Mouse (Mus musculus) kidney, embryonic 14.5 days (tissue): ENCODE data around the gene Tmem143. TPM values are rescaled to one million over a fixed set of nuclear protein-coding genes. Genes with fewer than 3 reads are reported as not detected.

Experiments
- ATAC-seq: fragments of 200-750 bp; cut with Nextera tagmentation; 2 replicates; pipeline ENCODE4 v1.8.0; 2017; ENCODE audit warnings: moderate number of reproducible peaks, mild to moderate bottlenecking, moderate TSS enrichment, moderate library complexity; ENCODE audit not compliant: low FRiP score, low TSS enrichment
- H3K27ac ChIP-seq: fragments of 300-500 bp; sonication (generic); 2 replicates; pipeline ENCODE4 v1.5.1; 2014; ENCODE audit warnings: low read depth, mild to moderate bottlenecking, low read length, moderate library complexity, mixed read lengths
- H3K27me3 ChIP-seq: fragments of 300-500 bp; sonication (generic); 2 replicates; pipeline ENCODE4 v1.6.1; 2014; ENCODE audit warnings: mild to moderate bottlenecking, low read length; ENCODE audit not compliant: control insufficient read depth, insufficient read depth
- H3K36me3 ChIP-seq: fragments of 300-500 bp; sonication (generic); 2 replicates; pipeline ENCODE4 v1.6.1; 2014; ENCODE audit warnings: low read length, mixed read lengths; ENCODE audit not compliant: control insufficient read depth, insufficient read depth
- H3K4me1 ChIP-seq: fragments of 300-500 bp; sonication (generic); 2 replicates; pipeline ENCODE4 v1.6.1; 2014; ENCODE audit warnings: low read length, mixed read lengths; ENCODE audit not compliant: control insufficient read depth, insufficient read depth
- H3K4me2 ChIP-seq: fragments of 300-500 bp; sonication (generic); replicated peaks from 2 replicates; pipeline ENCODE4 v1.6.1; 2014; ENCODE audit warnings: low read depth, mild to moderate bottlenecking, low read length
- H3K4me3 ChIP-seq: fragments of 300-500 bp; sonication (generic); 2 replicates; pipeline ENCODE4 v1.5.1; 2014; ENCODE audit warnings: mild to moderate bottlenecking, low read length
- H3K9ac ChIP-seq: fragments of 300-500 bp; sonication (generic); 2 replicates; pipeline ENCODE4 v1.6.1; 2014; ENCODE audit warnings: low read depth, mild to moderate bottlenecking, low read length, moderate library complexity
- H3K9me3 ChIP-seq: fragments of 300-500 bp; sonication (generic); 2 replicates; pipeline ENCODE4 v1.6.1; 2016; ENCODE audit warnings: low read length; ENCODE audit not compliant: control insufficient read depth
- WGBS: fragments of 180-500 bp; shearing (Covaris S2); extraction: QIAGEN DNeasy Blood & Tissue Kit; methylation state at CpG from one replicate; pipeline ENCODE4 v1.1.7; 2014; 5-methylcytosine and 5-hydroxymethylcytosine counted together
- polyA plus RNA-seq: library from polyadenylated mRNA; unstranded; fragments of >200 nt; fragmentation: Nextera tagmentation; extraction: Ambion mirVana; gene quantifications from 2 replicates; pipeline ENCODE4 v1.2.1, GENCODE M21; 2014

The Tmem143 gene
- polyA plus RNA-seq, 1 experiment from 2014 or later: 4.5 TPM

DNA sequence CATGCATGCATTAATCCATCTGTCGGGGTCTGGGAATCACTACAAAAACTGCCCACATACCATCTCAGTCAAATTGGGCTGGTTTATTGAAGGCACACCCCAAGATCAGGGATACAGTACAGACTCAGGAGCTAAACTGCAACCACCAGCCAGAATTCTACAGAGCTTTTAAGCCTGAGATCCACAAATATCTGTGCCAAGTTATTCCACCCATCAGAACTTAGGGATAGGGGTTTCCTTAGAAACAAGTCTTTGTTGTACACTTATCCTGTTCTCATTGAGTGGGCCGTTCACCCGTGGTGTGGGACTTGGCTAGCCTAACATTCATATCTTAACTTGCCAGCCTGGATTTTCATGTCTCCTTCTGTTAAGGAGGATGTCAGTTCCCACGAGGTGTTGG, 52.3 kb downstream of the Tmem143 start:
- no peak for ATAC-seq

DNA sequence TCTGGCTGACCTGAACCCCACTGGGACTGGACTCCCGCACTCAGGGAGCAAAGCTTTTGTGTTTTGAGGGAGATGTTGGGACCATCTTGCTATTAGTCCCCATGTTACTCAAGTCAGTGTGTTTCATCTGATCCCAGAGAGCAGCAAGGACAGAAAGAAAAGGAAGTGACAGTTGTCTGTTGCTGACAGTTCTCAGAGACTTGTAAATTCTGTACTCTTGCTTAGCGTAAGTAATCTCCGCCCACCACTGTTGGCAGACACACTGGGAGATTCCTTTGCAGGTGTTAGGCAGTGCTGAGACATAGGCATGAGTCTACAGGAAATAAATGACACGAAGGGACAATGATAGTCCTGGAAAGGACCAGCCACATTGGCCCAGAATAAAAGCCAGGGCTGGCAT, 59.9 kb downstream of the Tmem143 start:
- 64% methylated on average over 4 of the region's 4 CpGs for WGBS
- Histone ChIP-seq H3K27me3 (no peaks in the 10 kb centered on the region), H3K9ac (no peak overlapping the region), H3K4me2 (no peak overlapping the region), H3K27ac (no peak overlapping the region), H3K9me3 (no peaks in the 10 kb centered on the region), H3K4me3 (no peak overlapping the region), H3K4me1 (no peaks in the 10 kb centered on the region), H3K36me3 (no peaks in the 10 kb centered on the region)
- ATAC-seq: no peak

More for the DNA sequence above, 52.3 kb downstream of the Tmem143 start:
- WGBS: 83% methylated on average over 4 of the region's 4 CpGs
- no peaks in the 10 kb centered on the region for H3K27me3 ChIP-seq
- H3K36me3 ChIP-seq: 0 out of 2 replicates have a peak, but pooled peaks cover 2% of the 10 kb centered on the region
- no peak overlapping the region for H3K27ac ChIP-seq
- H3K4me2 ChIP-seq: no peak overlapping the region
- no peak overlapping the region for H3K4me3 ChIP-seq
- no peaks in the 10 kb centered on the region for H3K4me1 ChIP-seq
- H3K9ac ChIP-seq: no peak overlapping the region
- no peaks in the 10 kb centered on the region for H3K9me3 ChIP-seq

Other genes starting within 250 kb of the Tmem143 start
- gene Fut2, start 230.5 kb upstream of the Tmem143 start, polyA plus RNA-seq: 0.26 and 0.31 TPM in 2 replicates
- gene Ntn5, start 212.9 kb upstream of the Tmem143 start, polyA plus RNA-seq: 0.20 and 0.27 TPM in 2 replicates
- 0.17 and 0.28 TPM in 2 replicates for gene Sec1, start 202.5 kb upstream of the Tmem143 start, polyA plus RNA-seq
- 6.9 and 11.9 TPM in 2 replicates for gene Car11, start 197.1 kb upstream of the Tmem143 start, polyA plus RNA-seq
- 6.6 and 7.7 TPM in 2 replicates for gene Dbp, start 191.9 kb upstream of the Tmem143 start, polyA plus RNA-seq
- 1,328 and 1,679 TPM in 2 replicates for gene Rpl18, start 181.5 kb upstream of the Tmem143 start, polyA plus RNA-seq
- 16.8 and 23.9 TPM in 2 replicates for gene Sphk2, start 178.9 kb upstream of the Tmem143 start, polyA plus RNA-seq
- 1.2 and 2.1 TPM in 2 replicates for gene Fam83e, start 175.7 kb upstream of the Tmem143 start, polyA plus RNA-seq
- 0.29 TPM in 1 of 2 replicates, not detected in the other for gene Spaca4, start 171.1 kb upstream of the Tmem143 start, polyA plus RNA-seq
- 2.8 and 4.2 TPM in 2 replicates for gene Lmtk3, start 113.2 kb upstream of the Tmem143 start, polyA plus RNA-seq
- 3.2 and 3.8 TPM in 2 replicates for gene Sult2b1, start 112.3 kb upstream of the Tmem143 start, polyA plus RNA-seq
- gene Cyth2, start 82.4 kb upstream of the Tmem143 start, polyA plus RNA-seq: 109 and 111 TPM in 2 replicates
- gene Kcnj14, start 72.2 kb upstream of the Tmem143 start, polyA plus RNA-seq: 1.2 and 1.3 TPM in 2 replicates
- 69.5 and 93.5 TPM in 2 replicates for gene Grwd1, start 66.0 kb upstream of the Tmem143 start, polyA plus RNA-seq
- 145 and 184 TPM in 2 replicates for gene Kdelr1, start 24.2 kb upstream of the Tmem143 start, polyA plus RNA-seq
- 0.28 and 0.37 TPM in 2 replicates for gene Grin2d, start 18.6 kb upstream of the Tmem143 start, polyA plus RNA-seq
- 0.90 and 2.1 TPM in 2 replicates for gene Syngr4, start 227 bp upstream of the Tmem143 start, polyA plus RNA-seq
- gene Emp3, start 24.5 kb downstream of the Tmem143 start, polyA plus RNA-seq: 171 and 182 TPM in 2 replicates
- 8.0 and 10.0 TPM in 2 replicates for gene Ccdc114, start 27.1 kb downstream of the Tmem143 start, polyA plus RNA-seq
- gene Abcc6, start 133.4 kb downstream of the Tmem143 start, polyA plus RNA-seq: 0.04 and 0.53 TPM in 2 replicates
- gene Nomo1, start 136.8 kb downstream of the Tmem143 start, polyA plus RNA-seq: 23.7 and 24.5 TPM in 2 replicates
- 0.10 and 0.19 TPM in 2 replicates for gene Kcnj11, start 203.8 kb downstream of the Tmem143 start, polyA plus RNA-seq